Mouse (Mus musculus) embryonic facial prominence, embryonic 11.5 days (tissue): ENCODE results near the gene Zbtb18. TPM values are rescaled to one million over a fixed set of nuclear protein-coding genes. Genes with fewer than 3 reads are reported as not detected.

Source experiments
- ATAC-seq: fragments of 200-750 bp; cut with Nextera tagmentation; replicated peaks from 2 replicates; pipeline ENCODE4 v1.8.0; 2017; ENCODE audit warnings: low read depth; ENCODE audit not compliant: insufficient number of reproducible peaks, low FRiP score, low TSS enrichment
- DNase-seq: peaks from one replicate; pipeline ENCODE4 v3.0.0-alpha.2; 2015; ENCODE audit warnings: low spot score
- H3K27ac ChIP-seq: fragments of 300-500 bp; sonication (generic); replicated peaks from 2 replicates; pipeline ENCODE4 v1.5.1; 2014; ENCODE audit warnings: mild to moderate bottlenecking, low read depth, low read length, control low read depth
- H3K27me3 ChIP-seq: fragments of 300-500 bp; sonication (generic); 2 replicates; pipeline ENCODE4 v1.6.1; 2014; ENCODE audit warnings: mild to moderate bottlenecking, low read length, moderate library complexity, mixed read lengths; ENCODE audit not compliant: control insufficient read depth, insufficient read depth
- H3K36me3 ChIP-seq: fragments of 300-500 bp; sonication (generic); replicated peaks from 2 replicates; pipeline ENCODE4 v1.6.1; 2014; ENCODE audit warnings: low read depth, mild to moderate bottlenecking, low read length, moderate library complexity, mixed read lengths; ENCODE audit not compliant: control insufficient read depth, insufficient read depth
- H3K4me1 ChIP-seq: fragments of 300-500 bp; sonication (generic); 2 replicates; pipeline ENCODE4 v1.6.1; 2014; ENCODE audit warnings: low read length, mixed read lengths; ENCODE audit not compliant: control insufficient read depth, insufficient read depth
- H3K4me2 ChIP-seq: fragments of 300-500 bp; sonication (generic); 2 replicates; pipeline ENCODE4 v1.6.1; 2014; ENCODE audit warnings: low read depth, mild to moderate bottlenecking, control low read depth, low read length, moderate library complexity
- H3K4me3 ChIP-seq: fragments of 300-500 bp; sonication (generic); 2 replicates; pipeline ENCODE4 v1.5.1; 2014; ENCODE audit warnings: low read depth, low read length, control low read depth
- H3K9ac ChIP-seq: fragments of 300-500 bp; sonication (generic); replicated peaks from 2 replicates; pipeline ENCODE4 v1.6.1; 2014; ENCODE audit warnings: mild to moderate bottlenecking, control low read depth, low read length
- H3K9me3 ChIP-seq: fragments of 300-500 bp; sonication (generic); replicated peaks from 2 replicates; pipeline ENCODE4 v1.6.1; 2016; ENCODE audit warnings: mild to moderate bottlenecking, low read length, inconsistent platforms, mixed read lengths; ENCODE audit not compliant: control insufficient read depth
- WGBS: fragments of 180-500 bp; shearing (Covaris S2); extraction: QIAGEN DNeasy Blood & Tissue Kit; methylation state at CpG from one replicate; pipeline ENCODE4 v1.1.7; 2014; 5-methylcytosine and 5-hydroxymethylcytosine counted together
- polyA plus RNA-seq: library from polyadenylated mRNA; unstranded; fragments of >200 nt; fragmentation: Nextera tagmentation; extraction: Ambion mirVana; gene quantifications from 2 replicates; pipeline ENCODE4 v1.2.1, GENCODE M21; 2014

Zbtb18 gene
- polyA plus RNA-seq, 1 experiment from 2014 or later = 6.6 TPM

DNA sequence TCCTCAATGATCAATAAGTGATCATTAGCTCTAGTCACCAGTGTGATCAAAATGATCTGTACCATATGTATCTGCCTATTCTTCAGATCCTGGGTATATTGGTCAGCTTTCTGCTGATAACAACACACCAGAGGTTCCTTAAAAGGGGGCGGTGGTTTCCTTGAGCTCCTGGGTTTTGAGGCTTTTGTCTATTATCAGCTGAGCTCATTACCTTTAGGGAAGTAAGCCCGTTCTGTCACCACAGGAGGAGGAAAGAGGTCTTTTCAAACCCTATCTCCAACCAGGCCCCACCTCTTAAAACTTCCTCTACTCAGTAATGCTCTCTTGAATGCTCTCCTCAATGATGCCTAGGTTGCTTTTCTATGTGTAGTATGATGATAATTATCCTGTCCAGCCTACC lies 28.8 kb downstream of the Zbtb18 start:
- Histone ChIP-seq H3K27ac (no peak overlapping the region), H3K4me1 (no peaks in the 10 kb centered on the region), H3K27me3 (no peaks in the 10 kb centered on the region), H3K4me2 (no peak overlapping the region), H3K9ac (no peak overlapping the region), H3K36me3 (no peaks in the 10 kb centered on the region), H3K9me3 (no peaks in the 10 kb centered on the region), H3K4me3 (no peak overlapping the region)
- no peak for DNase-seq
- 70% methylated on average over 2 of the region's 2 CpGs for WGBS
- ATAC-seq = no peak

DNA sequence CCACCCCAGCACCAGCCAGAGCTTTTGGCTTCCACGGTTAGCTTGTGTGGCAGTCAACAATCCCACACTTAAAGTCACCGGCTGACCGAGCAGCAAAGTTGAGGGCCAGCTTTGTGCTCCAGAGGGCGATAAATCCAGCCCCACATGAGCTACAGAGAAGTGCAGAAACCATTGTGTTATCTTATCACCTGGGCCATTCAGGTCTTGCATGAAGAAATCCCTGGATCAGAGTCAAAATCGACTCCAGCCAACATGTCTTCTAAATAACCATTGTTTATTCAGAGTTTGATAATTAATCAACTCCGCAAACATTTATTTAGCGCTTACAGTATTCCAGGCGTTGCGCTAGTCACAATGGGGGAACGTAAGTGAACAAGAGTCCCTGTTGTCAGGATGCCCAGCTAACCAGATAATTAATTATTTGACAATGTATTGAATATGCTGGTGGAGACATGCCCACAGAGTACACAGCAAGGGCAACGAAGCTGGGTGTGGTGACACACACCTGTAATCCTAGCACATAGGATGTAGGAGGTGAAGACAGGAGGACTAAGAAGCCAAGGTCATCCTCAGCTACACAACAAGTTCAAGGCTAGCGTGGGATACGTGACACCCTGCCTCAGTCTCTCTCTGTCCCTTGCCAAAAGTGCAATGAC lies 33.5 kb downstream of the Zbtb18 start:
- no peak for DNase-seq
- Histone ChIP-seq H3K4me3 (no peak overlapping the region), H3K27ac (no peak overlapping the region), H3K4me2 (no peak overlapping the region), H3K9ac (no peak overlapping the region), H3K36me3 (no peaks in the 10 kb centered on the region), H3K9me3 (no peaks in the 10 kb centered on the region), H3K4me1 (no peaks in the 10 kb centered on the region), H3K27me3 (no peaks in the 10 kb centered on the region)
- no peak for ATAC-seq
- WGBS = 88% methylated on average over 13 of the region's 13 CpGs

DNA sequence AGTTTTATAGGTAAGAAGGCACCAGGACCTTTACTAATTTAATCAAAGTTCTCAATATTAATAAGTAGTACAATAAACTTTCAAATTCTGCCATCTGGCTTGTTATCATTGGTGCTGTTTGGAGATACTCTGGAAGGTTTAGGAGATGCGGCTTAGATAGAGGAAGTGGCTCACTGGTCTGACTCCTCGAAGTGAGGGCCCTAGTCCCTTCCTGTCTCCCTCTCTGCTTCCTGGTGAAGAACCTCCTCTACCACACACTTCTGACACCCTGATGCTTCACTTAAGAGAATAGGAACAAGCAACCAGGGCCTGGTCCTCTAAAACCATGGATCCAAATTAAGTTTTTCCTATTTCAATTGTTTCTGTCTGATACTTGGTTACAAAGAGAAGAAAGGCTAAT lies 36.4 kb downstream of the Zbtb18 start:
- H3K9ac ChIP-seq = no peak overlapping the region
- 83% methylated on average over 2 of the region's 2 CpGs for WGBS
- H3K4me2 ChIP-seq = no peak overlapping the region
- H3K27me3 ChIP-seq = no peaks in the 10 kb centered on the region
- ATAC-seq (no peak), DNase-seq (no peak)
- H3K27ac ChIP-seq = no peak overlapping the region
- H3K9me3 ChIP-seq = no peaks in the 10 kb centered on the region
- no peak overlapping the region for H3K4me3 ChIP-seq
- no peaks in the 10 kb centered on the region for H3K4me1 ChIP-seq
- no peaks in the 10 kb centered on the region for H3K36me3 ChIP-seq

- H3K9ac ChIP-seq = no peak overlapping the region
- no peaks in the 10 kb centered on the region for H3K9me3 ChIP-seq
- H3K4me3 ChIP-seq = no peak overlapping the region
- H3K27me3 ChIP-seq = no peaks in the 10 kb centered on the region
- H3K27ac ChIP-seq = no peak overlapping the region
- DNase-seq (no peak), ATAC-seq (no peak)
- WGBS = 75% methylated on average over 10 of the region's 10 CpGs
- no peaks in the 10 kb centered on the region for H3K36me3 ChIP-seq
- no peaks in the 10 kb centered on the region for H3K4me1 ChIP-seq
- no peak overlapping the region for H3K4me2 ChIP-seq
These were observed 37.3 kb downstream of the Zbtb18 start for GRCm38 (mm10) chr1:177479356-177480004.

- H3K4me2 ChIP-seq = no peak overlapping the region
- H3K4me3 ChIP-seq = no peak overlapping the region
- no peak overlapping the region for H3K9ac ChIP-seq
- no peak overlapping the region for H3K27ac ChIP-seq
- DNase-seq (no peak), ATAC-seq (no peak)
- no peaks in the 10 kb centered on the region for H3K4me1 ChIP-seq
- 93% methylated on average over 2 of the region's 2 CpGs for WGBS
- H3K36me3 ChIP-seq = no peaks in the 10 kb centered on the region
- H3K9me3 ChIP-seq = no peaks in the 10 kb centered on the region
- H3K27me3 ChIP-seq = no peaks in the 10 kb centered on the region
These were observed 41.5 kb downstream of the Zbtb18 start for GRCm38 (mm10) chr1:177483612-177484011.

- no peak for DNase-seq
- Histone ChIP-seq H3K4me2 (no peak overlapping the region), H3K27me3 (no peaks in the 10 kb centered on the region), H3K4me1 (no peaks in the 10 kb centered on the region), H3K4me3 (no peak overlapping the region), H3K9ac (no peak overlapping the region), H3K9me3 (no peaks in the 10 kb centered on the region), H3K27ac (no peak overlapping the region), H3K36me3 (no peaks in the 10 kb centered on the region)
- no peak for ATAC-seq
- 73% methylated on average over 7 of the region's 7 CpGs for WGBS
These were observed 42.1 kb downstream of the Zbtb18 start for GRCm38 (mm10) chr1:177484280-177484679.

DNA sequence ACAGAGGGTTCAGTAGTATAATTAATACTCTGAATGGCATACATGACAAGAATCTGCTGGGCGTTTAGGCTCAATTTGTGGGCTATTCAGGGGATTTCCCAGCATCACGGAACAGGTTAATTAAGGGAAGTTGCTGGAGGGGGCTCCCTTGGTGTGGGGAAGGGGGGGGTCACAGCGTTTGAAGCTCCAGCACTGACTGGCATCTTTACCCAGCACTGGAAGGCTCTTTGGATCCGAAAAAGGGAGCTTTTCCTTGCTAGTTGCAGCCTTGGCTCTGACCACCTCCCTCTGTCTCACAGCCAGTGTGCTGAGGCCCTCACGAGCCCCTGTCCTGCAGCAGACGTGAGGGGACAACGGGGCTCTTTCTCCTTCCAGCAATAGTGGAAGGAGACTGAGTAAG lies 42.5 kb downstream of the Zbtb18 start:
- ATAC-seq = no peak

GRCm38 (mm10) chr1:177489844-177490243 lies 47.7 kb downstream of the Zbtb18 start:
- H3K4me3 ChIP-seq = no peak overlapping the region
- no peak overlapping the region for H3K4me2 ChIP-seq
- 65% methylated on average over 7 of the region's 7 CpGs for WGBS
- H3K9me3 ChIP-seq = no peaks in the 10 kb centered on the region
- no peak overlapping the region for H3K9ac ChIP-seq
- H3K27ac ChIP-seq = no peak overlapping the region
- no peaks in the 10 kb centered on the region for H3K36me3 ChIP-seq
- H3K27me3 ChIP-seq = no peaks in the 10 kb centered on the region
- H3K4me1 ChIP-seq = no peaks in the 10 kb centered on the region
- no peak for DNase-seq
- no peak for ATAC-seq

More for the DNA sequence above, 42.5 kb downstream of the Zbtb18 start:
- H3K27ac ChIP-seq = no peak overlapping the region
- no peak overlapping the region for H3K4me2 ChIP-seq
- 39% methylated on average over 7 of the region's 7 CpGs for WGBS
- H3K9me3 ChIP-seq = no peaks in the 10 kb centered on the region
- no peak for DNase-seq
- H3K4me3 ChIP-seq = no peak overlapping the region
- no peak overlapping the region for H3K9ac ChIP-seq
- H3K36me3 ChIP-seq = no peaks in the 10 kb centered on the region
- H3K27me3 ChIP-seq = no peaks in the 10 kb centered on the region
- H3K4me1 ChIP-seq = no peaks in the 10 kb centered on the region
